Mouse (Mus musculus) intestine, embryonic 14.5 days (tissue): ENCODE measurements around the gene Slc35e2. TPM values are rescaled to one million over a fixed set of nuclear protein-coding genes. Genes with fewer than 3 reads are reported as not detected.
"Not testable (repeated sequence)": the region's sequence is repeated elsewhere in the genome, so short reads cannot be mapped to it uniquely, and the experiment has no call there.

ENCODE experiments used
- ATAC-seq: fragments of 200-750 bp; cut with Nextera tagmentation; replicated peaks from 2 replicates; pipeline ENCODE4 v1.8.0; 2017; ENCODE audit warnings: low read depth, moderate number of reproducible peaks, moderate TSS enrichment, moderate library complexity; ENCODE audit not compliant: low FRiP score, low TSS enrichment
- DNase-seq: peaks from one replicate; pipeline ENCODE4 v3.0.0-alpha.2; 2018; ENCODE audit warnings: low spot score
- H3K27ac ChIP-seq: fragments of 300-500 bp; sonication (generic); 2 replicates; pipeline ENCODE4 v1.5.1; 2014; ENCODE audit warnings: low read depth, mild to moderate bottlenecking, control low read depth
- H3K27me3 ChIP-seq: fragments of 300-500 bp; sonication (generic); replicated peaks from 2 replicates; pipeline ENCODE4 v1.6.1; 2014; ENCODE audit warnings: low read length, control low read depth; ENCODE audit not compliant: control insufficient read depth, insufficient read depth
- H3K36me3 ChIP-seq: fragments of 300-500 bp; sonication (generic); 2 replicates; pipeline ENCODE4 v1.6.1; 2014; ENCODE audit warnings: low read length, control low read depth; ENCODE audit not compliant: control insufficient read depth, insufficient read depth
- H3K4me1 ChIP-seq: fragments of 300-500 bp; sonication (generic); replicated peaks from 2 replicates; pipeline ENCODE4 v1.6.1; 2014; ENCODE audit warnings: low read length, control low read depth, mixed read lengths; ENCODE audit not compliant: control insufficient read depth, insufficient read depth
- H3K4me2 ChIP-seq: fragments of 300-500 bp; sonication (generic); 2 replicates; pipeline ENCODE4 v1.6.1; 2014; ENCODE audit warnings: low read length
- H3K4me3 ChIP-seq: fragments of 300-500 bp; sonication (generic); 2 replicates; pipeline ENCODE4 v1.5.1; 2014; ENCODE audit warnings: low read depth, low read length, control low read depth, mixed read lengths
- H3K9ac ChIP-seq: fragments of 300-500 bp; sonication (generic); 2 replicates; pipeline ENCODE4 v1.6.1; 2014; ENCODE audit warnings: mild to moderate bottlenecking, low read length
- H3K9me3 ChIP-seq: fragments of 300-500 bp; sonication (generic); 2 replicates; pipeline ENCODE4 v1.6.1; 2016; ENCODE audit warnings: low read length, control low read depth; ENCODE audit not compliant: control insufficient read depth
- WGBS: fragments of 180-500 bp; shearing (Covaris S2); extraction: QIAGEN DNeasy Blood & Tissue Kit; methylation state at CpG from one replicate; pipeline ENCODE4 v1.1.7; 2014; 5-methylcytosine and 5-hydroxymethylcytosine counted together
- polyA plus RNA-seq: library from polyadenylated mRNA; unstranded; fragments of >200 nt; fragmentation: Nextera tagmentation; extraction: Ambion mirVana; gene quantifications from 2 replicates; pipeline ENCODE4 v1.2.1, GENCODE M21; 2014

The Slc35e2 gene
- polyA plus RNA-seq, 1 experiment from 2014 or later: 8.5 TPM

DNA sequence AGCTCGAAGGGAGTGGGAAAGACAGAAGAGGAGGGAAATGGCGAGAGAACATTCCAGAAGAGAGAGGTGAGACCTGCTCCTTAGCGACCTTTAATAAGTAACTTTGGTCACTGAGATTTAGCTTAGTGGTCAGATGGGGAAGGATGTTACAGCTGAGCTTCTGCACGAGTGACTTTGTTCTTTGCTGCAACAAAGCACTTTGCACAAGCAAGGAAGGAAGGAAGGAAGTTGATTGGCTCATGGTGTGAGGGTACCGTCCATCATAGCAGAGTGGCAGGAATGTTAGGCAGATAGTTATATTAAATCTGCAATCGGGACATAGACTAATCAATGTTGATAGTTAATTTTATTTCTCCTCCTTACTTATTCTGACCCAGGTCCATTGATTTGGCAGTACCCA lies 29.1 kb downstream of the Slc35e2 start:
- WGBS: 90% methylated on average over 6 of the region's 6 CpGs
- no peaks in the 10 kb centered on the region for H3K4me1 ChIP-seq
- no peak overlapping the region for H3K4me2 ChIP-seq
- no peak for DNase-seq
- ATAC-seq: no peak
- no peak overlapping the region for H3K9ac ChIP-seq
- H3K27ac ChIP-seq: no peak overlapping the region
- no peaks in the 10 kb centered on the region for H3K27me3 ChIP-seq
- no peaks in the 10 kb centered on the region for H3K9me3 ChIP-seq
- H3K4me3 ChIP-seq: no peak overlapping the region
- H3K36me3 ChIP-seq: peaks cover 80% of the 10 kb centered on the region

- H3K9me3 ChIP-seq: no peaks in the 10 kb centered on the region
- no peaks in the 10 kb centered on the region for H3K27me3 ChIP-seq
- H3K36me3 ChIP-seq: peaks cover 89% of the 10 kb centered on the region
- no peak overlapping the region for H3K4me3 ChIP-seq
- ATAC-seq (0 out of 2 replicates have a peak, but pooled peaks have one; percentile 43), DNase-seq (no peak)
- no peak overlapping the region for H3K9ac ChIP-seq
- no peak overlapping the region for H3K27ac ChIP-seq
- no peaks in the 10 kb centered on the region for H3K4me1 ChIP-seq
- H3K4me2 ChIP-seq: no peak overlapping the region
Measured at GRCm38 (mm10) chr4:155635766-155636499, 34.7 kb downstream of the Slc35e2 start.

GRCm38 (mm10) chr4:155643531-155643930 lies 42.3 kb downstream of the Slc35e2 start:
- H3K36me3 ChIP-seq: peaks cover 80% of the 10 kb centered on the region
- no peaks in the 10 kb centered on the region for H3K9me3 ChIP-seq
- no peak for ATAC-seq

DNA sequence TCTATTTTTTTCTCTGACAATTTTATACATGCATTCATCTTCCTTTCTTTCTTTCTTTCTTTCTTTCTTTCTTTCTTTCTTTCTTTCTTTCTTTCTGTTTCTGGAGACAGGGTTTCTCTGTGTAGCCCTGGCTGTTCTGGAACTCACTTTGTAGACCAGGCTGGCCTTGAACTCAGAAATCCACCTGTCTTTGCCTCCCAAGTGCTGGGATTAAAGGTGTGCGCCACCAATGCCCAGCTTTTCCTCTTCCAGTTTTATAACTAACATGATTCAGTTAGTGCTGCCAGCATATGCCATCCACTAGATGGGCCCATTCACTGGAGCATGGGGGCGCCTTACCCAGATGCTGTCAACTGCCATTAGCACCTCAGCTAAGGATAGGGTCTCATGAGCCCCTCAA lies 44.1 kb downstream of the Slc35e2 start, which contains the start of gene Gm10563:
Gene Gm10563 (minus strand): TSS at position 101 of the 400 bp plus-strand sequence.
- WGBS: 90% methylated on average over 2 of the region's 2 CpGs
- not testable (repeated sequence) for DNase-seq, H3K9me3 ChIP-seq, ATAC-seq, H3K4me3 ChIP-seq, H3K27ac ChIP-seq, H3K4me2 ChIP-seq, H3K27me3 ChIP-seq, H3K9ac ChIP-seq, H3K4me1 ChIP-seq
- H3K36me3 ChIP-seq: peaks cover 83% of the 10 kb centered on the region

More at GRCm38 (mm10) chr4:155643531-155643930, 42.3 kb downstream of the Slc35e2 start:
- no peak for DNase-seq
- H3K4me2 ChIP-seq: no peak overlapping the region
- H3K27me3 ChIP-seq: no peaks in the 10 kb centered on the region
- H3K27ac ChIP-seq: no peak overlapping the region
- WGBS: 81% methylated on average over 1 of the region's 1 CpGs
- H3K9ac ChIP-seq: no peak overlapping the region
- H3K4me3 ChIP-seq: no peak overlapping the region
- H3K4me1 ChIP-seq: no peaks in the 10 kb centered on the region

- H3K27ac ChIP-seq: no peak overlapping the region
- no peak overlapping the region for H3K4me3 ChIP-seq
- DNase-seq: no peak
- 94% methylated on average over 5 of the region's 5 CpGs for WGBS
- H3K36me3 ChIP-seq: peaks cover 83% of the 10 kb centered on the region
- no peak overlapping the region for H3K9ac ChIP-seq
- no peaks in the 10 kb centered on the region for H3K27me3 ChIP-seq
- no peaks in the 10 kb centered on the region for H3K4me1 ChIP-seq
- H3K9me3 ChIP-seq: no peaks in the 10 kb centered on the region
- H3K4me2 ChIP-seq: no peak overlapping the region
- no peak for ATAC-seq
Measured at GRCm38 (mm10) chr4:155645721-155646120, 44.5 kb downstream of the Slc35e2 start.

- peaks cover 22% of the 10 kb centered on the region for H3K4me1 ChIP-seq
- no peaks in the 10 kb centered on the region for H3K9me3 ChIP-seq
- H3K36me3 ChIP-seq: peaks cover 57% of the 10 kb centered on the region
- H3K4me3 ChIP-seq: no peak overlapping the region
- H3K9ac ChIP-seq: no peak overlapping the region
- H3K27me3 ChIP-seq: peaks cover 17% of the 10 kb centered on the region
- H3K4me2 ChIP-seq: no peak overlapping the region
- H3K27ac ChIP-seq: no peak overlapping the region
- ATAC-seq (no peak), DNase-seq (no peak)
- WGBS: 92% methylated on average over 11 of the region's 11 CpGs
Measured at GRCm38 (mm10) chr4:155649355-155649754, 48.1 kb downstream of the Slc35e2 start.

- Histone ChIP-seq H3K9me3 (no peaks in the 10 kb centered on the region), H3K27me3 (peaks cover 28% of the 10 kb centered on the region), H3K27ac (no peak overlapping the region; the same call in 1 of the 2 replicates), H3K9ac (no peak overlapping the region), H3K36me3 (peaks cover 54% of the 10 kb centered on the region), H3K4me1 (peaks cover 32% of the 10 kb centered on the region), H3K4me3 (no peak overlapping the region), H3K4me2 (peak overlapping the region; percentile 53; the same call in 1 of the 2 replicates)
- 56% methylated on average over 15 of the region's 15 CpGs for WGBS
- peak; percentile 6; the same call in 1 of the 2 replicates for ATAC-seq
- peak; percentile 55 for DNase-seq
Measured at GRCm38 (mm10) chr4:155651553-155652269, 50.5 kb downstream of the Slc35e2 start.

- Histone ChIP-seq H3K9ac (peak overlapping the region; percentile 60), H3K27ac (0 out of 2 replicates have a peak overlapping the region, but pooled peaks have one; percentile 1), H3K36me3 (peaks cover 49% of the 10 kb centered on the region), H3K4me2 (peak overlapping the region; percentile 53), H3K4me3 (peak overlapping the region; percentile 42), H3K27me3 (peaks cover 28% of the 10 kb centered on the region), H3K4me1 (peaks cover 32% of the 10 kb centered on the region), H3K9me3 (no peaks in the 10 kb centered on the region)
- no peak for DNase-seq
- no peak for ATAC-seq
- 24% methylated on average over 36 of the region's 36 CpGs for WGBS
Measured at GRCm38 (mm10) chr4:155652283-155653085, 51.3 kb downstream of the Slc35e2 start.
